Mouse (Mus musculus) cerebellum, adult 2 months (tissue): ENCODE measurements at regions not wholly inside any gene's neighbourhood (a gene's known extent, or its start where the extent isn't known, plus 50 kb on each side); places are given as distances from the start of the nearest gene placed in this dataset.

Experiments used
- CTCF ChIP-seq: fragments of 200-500 bp; IDR thresholded peaks from 2 replicates; pipeline ENCODE4 v1.5.1; 2011; ENCODE audit warnings: low read depth, mild to moderate bottlenecking, control low read depth, low read length, moderate library complexity, borderline replicate concordance; ENCODE audit not compliant: insufficient read depth
- POLR2A ChIP-seq: fragments of 200-500 bp; IDR thresholded peaks from 2 replicates; pipeline ENCODE4 v1.6.1; 2011; ENCODE audit warnings: low read length, control low read depth, borderline replicate concordance; ENCODE audit not compliant: insufficient read depth

GRCm38 (mm10) chr15:31724252-31724651, 122.6 kb downstream of the Fam173b start:
- TF ChIP-seq CTCF (no peak), POLR2A (no peak)
